8 mouse cellular contexts compared by ENCODE assay signal in genomic region chr2:45109951-45110756, GRCm38 (mm10). TPM values are rescaled to one million over a fixed set of nuclear protein-coding genes. Genes with fewer than 3 reads are reported as not detected.
A peak's percentile ranks its signal among the peaks of the same experiment; 100 is the strongest.
DNase-seq lines count a peak whose midpoint lies in the region; ATAC-seq and TF ChIP-seq lines count a peak whose summit lies in the region.

No protein-coding gene starts in this region.

- DNase-seq in left cerebral cortex, postnatal 36 days (ENCODE audit: low spot score in 2 of 2), result peak; percentile 70 to 74
- no peak for DNase-seq in left cerebral cortex, adult 11 months (ENCODE audit: low spot score)
- DNase-seq in heart, adult 9 months (ENCODE audit: low spot score in 2 of 2), result peak; percentile 70 to 73
- DNase-seq in kidney, adult 18-20 months, result peak; percentile 77
- peak; percentile 63 for DNase-seq in urinary bladder, adult 2 months (ENCODE audit: low spot score)

- peak; percentile 19 for ATAC-seq in lung, embryonic 15.5 days (ENCODE audit: borderline replicate concordance, extremely low read depth, low FRiP score, low TSS enrichment)
- ATAC-seq in neural tube, embryonic 15.5 days (ENCODE audit: low FRiP score), result peak; percentile 37

- peak overlapping the region; percentile 90 for H3K4me3 ChIP-seq in cortical plate, adult 2 months (ENCODE audit: insufficient read depth, low read length)
- H3K4me3 ChIP-seq in lung, embryonic 15.5 days, result peak overlapping the region; percentile 73
- H3K4me3 ChIP-seq in neural tube, embryonic 15.5 days (replicated peaks), result peak overlapping the region; percentile 71

- H3K4me1 ChIP-seq in cortical plate, adult 2 months (ENCODE audit: control insufficient read depth, insufficient read depth, low read length), result peaks cover 4% of the 10 kb centered on the region; the same call in 1 of the 2 replicates
- peaks cover 13% of the 10 kb centered on the region for H3K4me1 ChIP-seq in lung, embryonic 15.5 days
- H3K4me1 ChIP-seq in neural tube, embryonic 15.5 days, result peaks cover 43% of the 10 kb centered on the region

- H3K9me3 ChIP-seq in lung, embryonic 15.5 days, result no peaks in the 10 kb centered on the region
- no peaks in the 10 kb centered on the region for H3K9me3 ChIP-seq in neural tube, embryonic 15.5 days (replicated peaks)

- no peaks in the 10 kb centered on the region for H3K36me3 ChIP-seq in lung, embryonic 15.5 days
- H3K36me3 ChIP-seq in neural tube, embryonic 15.5 days, result no peaks in the 10 kb centered on the region

- intact Hi-C loops in left cerebral cortex, postnatal 36 days (cut with DNase I), result loop anchor here (5.0 to 10.0 kb wide), 3 partner anchors 78 to 1325 kb away; no protein-coding TSS in a partner anchor

- WGBS in lung, embryonic 15.5 days, result under 1% methylated on average over 54 of the region's 54 CpGs
- WGBS in neural tube, embryonic 15.5 days, result under 1% methylated on average over 52 of the region's 54 CpGs

- H3K27ac ChIP-seq in cortical plate, adult 2 months (ENCODE audit: insufficient read depth, low read length), result peak overlapping the region; percentile 92
- H3K27ac ChIP-seq in lung, embryonic 15.5 days, result peak overlapping the region; percentile 96
- peak overlapping the region; percentile 95 for H3K27ac ChIP-seq in neural tube, embryonic 15.5 days (replicated peaks)

- peak overlapping the region; percentile 74 for H3K4me2 ChIP-seq in lung, embryonic 15.5 days
- peak overlapping the region; percentile 84 for H3K4me2 ChIP-seq in neural tube, embryonic 15.5 days

- H3K27me3 ChIP-seq in lung, embryonic 15.5 days, result peaks cover 19% of the 10 kb centered on the region
- H3K27me3 ChIP-seq in neural tube, embryonic 15.5 days (replicated peaks), result no peaks in the 10 kb centered on the region

- peak overlapping the region; percentile 86 for H3K9ac ChIP-seq in lung, embryonic 15.5 days
- H3K9ac ChIP-seq in neural tube, embryonic 15.5 days (replicated peaks), result peak overlapping the region; percentile 83

- no peak for TF ChIP-seq CTCF in cortical plate, adult 2 months (IDR thresholded peaks at IDR 0.05; ENCODE audit: extremely low read depth, insufficient read depth, low read length)

- TF ChIP-seq POLR2A in cortical plate, adult 2 months (IDR thresholded peaks at IDR 0.05; ENCODE audit: extremely low read depth, insufficient read depth, low read length), result no peak

RNA-seq across cellular contexts. Expression of gene Zeb2, which starts 7.0 kb away (rescaled TPM):
- 100 to 1,000 TPM; 166 to 196 TPM for total RNA-seq in left cerebral cortex, postnatal 36 days (2021)
- 63.2 and 65.4 TPM in 2 replicates for polyA plus RNA-seq in cortical plate, adult 2 months (2012; rRNA removed)
- 79.9 and 94.7 TPM in 2 replicates for polyA plus RNA-seq in lung, embryonic 15.5 days (2015; fragmentation: Nextera tagmentation; extraction: Ambion mirVana)
- 40.5 and 41.1 TPM in 2 replicates for polyA plus RNA-seq in neural tube, embryonic 15.5 days (2015; fragmentation: Nextera tagmentation; extraction: Ambion mirVana)
- 20.5 and 47.1 TPM in 2 replicates for polyA plus RNA-seq in urinary bladder, adult 2 months (2012; rRNA removed)
